Mouse (Mus musculus) adrenal gland, adult 10 weeks (tissue): Measurements from ENCODE around the gene Hsh2d. TPM values are rescaled to one million over a fixed set of nuclear protein-coding genes. Genes with fewer than 3 reads are reported as not detected.

Experiments used
- polyA plus RNA-seq: library from polyadenylated mRNA; stranded (reverse); fragments of 350-450 nt; fragmentation: Illumina TruSeq; extraction: RNeasy Lipid Tissue Mini Kit (QIAGEN cat#74804); gene quantifications from one replicate; pipeline ENCODE4 v1.2.3, GENCODE M21; 2014; ENCODE audit warnings: low read depth, low replicate concordance

Hsh2d gene
- polyA plus RNA-seq = not detected

DNA sequence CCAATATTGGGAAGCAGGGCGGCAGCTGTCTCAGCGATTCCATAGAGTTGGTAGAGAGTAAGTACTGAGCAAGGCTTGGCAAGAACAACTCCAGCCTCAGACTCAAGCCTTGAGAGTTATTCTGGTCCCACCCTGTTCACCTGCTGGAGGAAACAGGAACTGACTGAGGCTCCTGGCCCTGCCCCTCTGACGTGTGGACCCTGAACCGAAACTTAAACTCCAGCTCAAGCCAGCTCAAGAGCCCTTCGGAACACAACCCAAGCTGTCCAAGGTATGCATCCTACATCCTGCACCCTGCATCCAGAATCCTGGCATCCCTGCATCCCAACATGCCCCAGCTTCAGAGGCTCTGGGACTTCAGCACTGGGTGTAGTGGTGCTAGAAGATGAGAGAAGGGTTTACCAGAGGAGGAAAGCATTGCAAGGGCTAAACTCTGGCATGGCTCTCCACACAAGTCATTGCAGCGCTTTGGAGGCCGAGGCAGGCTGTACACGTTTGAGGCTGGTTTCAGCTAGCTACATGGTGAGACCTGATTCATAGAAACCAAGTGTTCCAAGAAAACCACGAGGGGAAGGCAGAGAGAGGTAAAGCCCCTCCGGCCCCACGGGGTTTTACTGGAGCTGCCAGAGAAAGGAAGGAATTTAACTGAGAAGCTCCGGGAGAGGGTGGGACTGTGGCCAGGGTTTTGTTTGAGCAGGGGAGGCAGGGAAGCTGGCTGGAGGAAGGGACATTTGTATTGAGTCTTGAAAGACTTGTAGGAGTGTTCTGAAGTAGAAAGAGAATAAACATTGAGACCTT lies at the start of gene Hsh2d:
Gene Hsh2d (plus strand): TSS at position 222 of the 798 bp plus-strand sequence.

DNA sequence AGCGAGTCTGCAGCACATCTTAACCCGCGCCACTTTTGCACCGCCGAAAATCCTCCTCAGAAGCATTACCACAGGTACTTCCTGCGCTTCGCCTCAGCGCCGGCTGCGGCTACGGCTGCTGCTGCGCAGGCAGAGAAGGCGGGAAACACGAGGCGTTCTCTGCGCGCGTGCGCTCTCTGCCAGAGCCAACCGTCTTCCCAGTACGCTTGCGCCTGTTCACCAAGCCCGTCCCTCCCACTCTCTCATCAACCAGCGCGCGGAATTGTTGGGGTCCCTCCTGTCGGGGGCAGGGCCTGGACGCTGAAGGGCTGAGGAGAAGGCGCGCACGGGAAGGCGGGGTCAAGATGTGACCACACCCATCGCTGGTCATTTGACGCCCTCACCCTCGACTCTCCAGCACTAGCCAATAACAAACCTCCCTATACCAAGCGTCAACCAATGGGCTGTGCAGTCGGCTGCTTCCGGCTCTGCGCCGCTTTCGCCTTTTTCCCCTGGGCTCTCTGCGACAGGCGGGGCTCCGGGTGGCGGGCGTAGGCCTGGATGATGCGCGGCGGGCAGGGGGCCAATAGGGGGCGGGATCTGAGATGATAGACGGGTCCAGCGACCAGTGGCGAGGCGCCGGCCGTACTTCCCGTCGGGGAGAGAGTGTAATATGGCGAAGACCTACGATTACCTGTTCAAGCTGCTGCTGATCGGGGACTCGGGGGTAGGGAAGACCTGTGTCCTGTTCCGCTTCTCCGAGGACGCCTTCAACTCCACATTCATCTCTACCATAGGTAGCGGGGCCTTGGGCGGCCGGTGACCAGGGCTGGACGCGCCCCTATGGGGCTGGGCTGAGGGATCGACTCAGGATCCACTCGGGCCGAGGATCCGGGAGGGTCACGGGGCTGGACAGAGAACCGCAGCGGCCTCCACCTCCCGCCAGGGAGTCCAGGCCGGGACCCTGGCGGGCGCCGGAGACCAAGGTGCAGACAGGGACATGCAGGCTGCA lies 28.4 kb upstream of the Hsh2d start, which contains the start of gene Rab8a:
Gene Rab8a (plus strand): TSS at position 494 of the 991 bp plus-strand sequence.

DNA sequence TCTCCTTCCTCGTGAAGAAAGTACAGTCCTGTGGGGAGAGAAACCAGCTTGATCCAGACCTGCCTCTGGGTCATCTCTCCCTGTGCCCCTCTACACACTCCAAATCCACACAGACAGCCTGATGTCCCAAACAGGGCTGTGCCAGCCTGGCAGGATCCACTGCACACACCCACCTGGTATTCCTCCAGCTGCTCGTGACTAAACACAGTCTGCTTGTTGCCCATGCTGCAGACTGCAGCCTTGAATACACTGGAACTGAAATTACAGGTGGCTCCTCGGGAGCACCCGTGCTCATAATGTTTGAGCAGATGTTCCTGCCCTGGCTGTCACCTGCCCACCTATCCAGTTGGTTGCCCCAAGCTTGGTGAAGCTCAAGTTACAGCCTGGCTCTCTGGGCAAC lies 23.3 kb downstream of the Hsh2d start, which contains the start of gene Cib3:
Gene Cib3 (minus strand): TSS at position 87 of the 400 bp plus-strand sequence.

DNA sequence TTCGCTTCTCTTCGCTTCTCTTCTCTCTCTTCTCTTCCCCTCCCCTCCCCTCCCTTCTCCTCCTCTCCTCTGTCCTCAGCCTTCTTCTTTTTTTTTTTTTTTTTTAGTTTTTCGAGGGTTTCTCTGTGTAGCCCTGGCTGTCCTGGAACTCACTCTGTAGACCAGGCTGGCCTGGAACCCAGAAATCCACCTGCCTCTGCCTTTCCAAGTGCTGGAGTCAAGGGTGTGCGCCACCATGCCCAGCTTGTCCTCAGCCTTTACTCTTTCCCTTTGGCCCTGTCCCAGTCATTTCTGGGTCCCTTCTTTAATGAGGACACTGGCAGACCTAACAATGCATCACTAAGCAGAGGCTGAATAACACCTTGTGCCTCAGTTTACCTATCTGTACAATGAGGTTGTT lies 24.1 kb downstream of the Hsh2d start, which contains the start of gene Gm11034:
Gene Gm11034 (minus strand): TSS at position 101 of the 400 bp plus-strand sequence.

DNA sequence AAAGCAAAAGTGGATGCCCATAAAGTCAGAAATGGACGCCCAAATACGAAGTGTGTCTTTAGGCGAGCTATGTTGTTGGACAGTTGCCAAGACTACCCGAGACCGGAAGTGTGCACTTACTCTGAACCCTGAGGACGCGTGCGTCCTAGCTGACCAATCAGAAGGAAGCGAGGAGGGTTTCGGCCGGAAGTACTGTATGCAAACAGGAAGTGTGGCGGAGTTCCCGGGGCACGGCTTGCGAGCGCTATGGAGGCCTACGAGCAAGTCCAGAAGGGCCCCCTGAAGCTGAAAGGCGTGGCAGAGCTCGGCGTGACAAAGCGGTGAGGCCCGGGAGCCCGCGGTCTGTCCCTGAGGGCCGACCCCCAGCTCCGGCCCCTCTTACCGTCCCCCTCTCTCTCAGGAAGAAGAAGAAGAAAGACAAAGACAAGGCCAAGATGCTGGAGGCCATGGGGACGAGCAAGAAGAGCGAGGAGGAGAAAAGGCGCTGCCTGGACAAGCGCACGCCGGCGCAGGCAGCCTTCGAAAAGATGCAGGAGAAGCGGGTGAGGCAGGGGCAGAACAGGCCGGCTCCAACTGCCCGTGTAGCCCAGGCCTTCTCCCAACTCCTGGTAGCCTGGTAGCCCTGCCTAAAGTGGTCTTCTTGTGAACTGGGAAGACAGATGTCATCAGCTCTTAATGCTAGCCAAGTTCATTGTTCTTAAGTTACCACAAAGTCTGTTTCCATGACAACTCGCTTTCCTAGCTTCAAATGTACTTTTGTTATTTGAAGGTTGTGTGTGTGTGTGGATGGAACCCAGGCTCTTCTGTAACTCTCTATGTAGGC lies 30.3 kb downstream of the Hsh2d start, which contains the start of gene Fam32a:
Gene Fam32a (plus strand): TSS at position 190 of the 823 bp plus-strand sequence.

DNA sequence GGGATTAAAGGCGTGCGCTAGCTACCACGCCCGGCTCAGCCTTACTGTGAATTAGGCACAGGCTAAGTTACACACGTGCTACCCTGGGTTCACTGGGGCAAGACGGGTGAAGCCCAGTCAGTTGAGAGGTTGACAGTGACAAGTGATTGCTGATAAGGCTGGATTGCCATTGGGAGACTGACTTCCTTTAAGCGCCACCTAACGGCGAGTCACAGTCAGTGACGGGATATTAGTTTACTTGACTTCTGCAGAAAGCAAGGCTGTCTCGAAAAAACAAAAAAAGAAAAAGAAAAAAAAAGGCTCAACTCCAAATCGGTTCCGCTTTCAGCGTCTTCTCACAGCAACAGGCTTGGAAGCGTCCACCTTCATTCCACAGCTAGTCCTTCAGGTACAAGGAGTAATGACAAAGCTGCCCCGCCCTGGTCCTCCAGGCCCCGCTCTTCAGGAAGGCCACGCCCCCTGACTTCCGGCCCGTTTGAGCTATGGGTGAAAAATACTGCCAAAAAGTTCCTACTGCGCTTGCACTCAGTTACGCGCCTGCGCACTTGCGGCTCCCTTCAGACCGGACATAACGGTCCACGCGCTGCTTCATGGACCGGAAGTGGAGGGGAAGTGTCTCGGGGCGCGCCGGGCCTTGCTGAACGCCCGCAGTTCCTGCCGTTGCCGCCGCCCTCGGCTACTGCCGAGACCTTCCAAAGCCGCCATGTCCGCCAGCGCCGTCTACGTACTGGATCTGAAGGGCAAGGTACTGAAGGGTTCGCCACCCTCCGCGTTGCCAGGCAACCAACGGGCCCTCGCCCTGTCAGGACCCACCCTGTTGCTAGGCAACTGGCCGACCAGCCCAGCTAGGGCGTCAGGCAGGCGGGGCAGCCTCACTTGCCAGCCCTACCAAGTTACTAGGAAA lies 50.3 kb downstream of the Hsh2d start, which contains the start of gene Ap1m1:
Gene Ap1m1 (plus strand): TSS at position 520 of the 904 bp plus-strand sequence.

Other genes starting within 250 kb of the Hsh2d start
- gene Zfp961, start 238.6 kb upstream of the Hsh2d start, polyA plus RNA-seq = 54.8 TPM
- gene Cyp4f18, start 180.0 kb upstream of the Hsh2d start, polyA plus RNA-seq = not detected
- not detected for gene Olfr372, start 148.4 kb upstream of the Hsh2d start, polyA plus RNA-seq
- not detected for gene Olfr373, start 106.5 kb upstream of the Hsh2d start, polyA plus RNA-seq
- gene Olfr374, start 82.6 kb upstream of the Hsh2d start, polyA plus RNA-seq = not detected
- 455 TPM for gene Tpm4, start 54.7 kb upstream of the Hsh2d start, polyA plus RNA-seq
- 50.4 TPM for gene Rab8a, start 28.4 kb upstream of the Hsh2d start, polyA plus RNA-seq
- gene Cib3, start 23.2 kb downstream of the Hsh2d start, polyA plus RNA-seq = not detected
- gene Gm11034, start 24.0 kb downstream of the Hsh2d start, polyA plus RNA-seq = not detected
- gene Fam32a, start 30.1 kb downstream of the Hsh2d start, polyA plus RNA-seq = 80.7 TPM
- gene Ap1m1, start 50.4 kb downstream of the Hsh2d start, polyA plus RNA-seq = 13.4 TPM
- 2.2 TPM for gene Gm10282, start 115.6 kb downstream of the Hsh2d start, polyA plus RNA-seq
- 16.3 TPM for gene Klf2, start 129.4 kb downstream of the Hsh2d start, polyA plus RNA-seq
- 32.2 TPM for gene Eps15l1, start 231.8 kb downstream of the Hsh2d start, polyA plus RNA-seq